Comparison of ENCODE assay signal across 8 mouse cellular contexts in the genomic region with DNA sequence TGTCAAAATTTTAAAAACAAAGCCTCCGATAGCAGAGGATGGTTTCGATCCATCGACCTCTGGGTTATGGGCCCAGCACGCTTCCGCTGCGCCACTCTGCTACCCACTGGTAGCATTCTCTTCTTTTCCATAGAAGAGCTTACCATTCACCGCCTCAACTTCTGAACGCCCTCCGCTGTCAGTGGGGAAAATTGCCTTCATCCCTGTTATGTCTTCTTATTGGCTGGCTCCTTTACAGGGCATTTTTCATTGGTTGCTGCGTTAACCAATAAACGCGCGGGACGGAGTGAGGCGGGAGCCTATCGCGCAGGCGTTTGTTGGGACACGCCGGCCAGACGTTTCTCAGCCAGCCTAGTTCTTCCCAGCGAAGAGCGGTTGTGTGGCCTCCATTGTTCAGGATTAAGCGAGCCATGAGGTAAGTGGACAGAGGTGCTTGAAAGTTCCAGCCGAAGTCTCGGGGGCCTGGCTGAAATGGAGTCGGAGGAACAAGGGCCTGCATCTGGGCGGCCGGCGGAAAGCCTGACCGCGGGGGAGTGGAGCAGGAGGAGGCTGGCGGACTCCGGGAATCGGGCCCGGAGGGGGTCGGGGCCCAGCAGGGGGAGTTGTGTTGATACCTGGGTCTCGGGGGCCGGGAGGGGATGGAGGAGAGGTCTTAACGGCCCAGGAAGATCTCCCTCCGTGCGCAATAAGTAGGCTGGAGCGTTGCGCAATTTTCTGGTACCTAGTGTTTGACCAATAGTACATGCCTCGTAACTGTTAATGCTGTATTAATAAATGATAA. TPM values are rescaled to one million over a fixed set of nuclear protein-coding genes. Genes with fewer than 3 reads are reported as not detected.
DNase-seq lines count a peak whose midpoint lies in the region; ATAC-seq and TF ChIP-seq lines count a peak whose summit lies in the region.

A gene (plus strand): TSS at position 296 of the 781 bp plus-strand sequence.

- H3K27ac ChIP-seq in embryonic facial prominence, embryonic 14.5 days (replicated peaks; ENCODE audit: low read depth, low read length) = peak within 1 kb of the TSS; percentile 94
- H3K27ac ChIP-seq in heart, adult 2 months = peak within 1 kb of the TSS; percentile 70
- peak within 1 kb of the TSS; percentile 95 for H3K27ac ChIP-seq in limb, embryonic 13.5 days
- peak within 1 kb of the TSS; percentile 91 for H3K27ac ChIP-seq in midbrain, embryonic 16.5 days (ENCODE audit: low read length)

- under 1% methylated on average over 45 of the region's 45 CpGs for WGBS in embryonic facial prominence, embryonic 14.5 days
- WGBS in heart, adult 2 months = under 1% methylated on average over 45 of the region's 45 CpGs
- under 1% methylated on average over 45 of the region's 45 CpGs for WGBS in limb, embryonic 13.5 days
- WGBS in midbrain, embryonic 16.5 days = under 1% methylated on average over 45 of the region's 45 CpGs

- H3K9ac ChIP-seq in embryonic facial prominence, embryonic 14.5 days (ENCODE audit: low read depth, low read length) = peak within 1 kb of the TSS; percentile 94
- peak within 1 kb of the TSS; percentile 91 for H3K9ac ChIP-seq in heart, adult 2 months (ENCODE audit: low read depth, low read length)
- H3K9ac ChIP-seq in limb, embryonic 13.5 days = peak within 1 kb of the TSS; percentile 91
- H3K9ac ChIP-seq in midbrain, embryonic 16.5 days (ENCODE audit: low read depth, low read length) = peak within 1 kb of the TSS; percentile 78

- H3K27me3 ChIP-seq in embryonic facial prominence, embryonic 14.5 days (replicated peaks; ENCODE audit: control insufficient read depth, insufficient read depth, low read length) = no peaks in the 10 kb centered on the region
- H3K27me3 ChIP-seq in heart, adult 2 months (ENCODE audit: control insufficient read depth, insufficient read depth, low read length) = no peaks in the 10 kb centered on the region
- H3K27me3 ChIP-seq in limb, embryonic 13.5 days = no peaks in the 10 kb centered on the region
- no peaks in the 10 kb centered on the region for H3K27me3 ChIP-seq in midbrain, embryonic 16.5 days (ENCODE audit: control insufficient read depth, insufficient read depth, low read depth, low read length)

- H3K4me3 ChIP-seq in embryonic facial prominence, embryonic 14.5 days (ENCODE audit: low read depth, low read length) = peak within 1 kb of the TSS; percentile 95
- peak within 1 kb of the TSS; percentile 63 for H3K4me3 ChIP-seq in heart, adult 2 months
- peak within 1 kb of the TSS; percentile 89 for H3K4me3 ChIP-seq in limb, embryonic 13.5 days
- peak within 1 kb of the TSS; percentile 72 for H3K4me3 ChIP-seq in midbrain, embryonic 16.5 days (ENCODE audit: low read depth, low read length)

- peak; percentile 96 for TF ChIP-seq EP300 in heart, adult 2 months (IDR thresholded peaks at IDR 0.05; ENCODE audit: insufficient read depth, low read depth, low read length)

- intact Hi-C loops in heart, adult 2 months (cut with DNase I) = loop anchor here (2.0 kb wide), 1 partner anchor 33 kb away; a partner anchor contains a TSS

- H3K4me1 ChIP-seq in embryonic facial prominence, embryonic 14.5 days (ENCODE audit: control insufficient read depth, insufficient read depth, low read length) = peaks cover 6% of the 10 kb centered on the region; the same call in 1 of the 2 replicates
- peaks cover 3% of the 10 kb centered on the region for H3K4me1 ChIP-seq in heart, adult 2 months (ENCODE audit: control insufficient read depth, insufficient read depth, low read length)
- H3K4me1 ChIP-seq in limb, embryonic 13.5 days = peaks cover 8% of the 10 kb centered on the region
- H3K4me1 ChIP-seq in midbrain, embryonic 16.5 days (ENCODE audit: control insufficient read depth, insufficient read depth, low read length) = peaks cover 12% of the 10 kb centered on the region

- H3K4me2 ChIP-seq in embryonic facial prominence, embryonic 14.5 days (ENCODE audit: low read depth, low read length) = peak within 1 kb of the TSS; percentile 68
- peak within 1 kb of the TSS; percentile 77 for H3K4me2 ChIP-seq in limb, embryonic 13.5 days (replicated peaks)
- H3K4me2 ChIP-seq in midbrain, embryonic 16.5 days (ENCODE audit: low read length) = peak within 1 kb of the TSS; percentile 63

- DNase-seq in 3T3-L1 (ENCODE audit: low read depth, low spot score) = peak; percentile 99
- DNase-seq in adrenal gland, postnatal 4 days (ENCODE audit: low spot score in 2 of 2) = peak; percentile 80 to 87
- DNase-seq in embryonic facial prominence, embryonic 14.5 days (ENCODE audit: low spot score) = peak; percentile 99
- peak; percentile 92 to 97 for DNase-seq in heart, adult 2 months
- peak; percentile 97 to 98 for DNase-seq in kidney, adult 8-10 months
- peak; percentile 84 to 93 for DNase-seq in spleen, postnatal 10 days (ENCODE audit: low spot score in 2 of 2)

- H3K79me2 ChIP-seq in heart, adult 2 months (replicated peaks; ENCODE audit: control insufficient read depth, insufficient read depth, low read length) = 0 out of 2 replicates have a peak, but pooled peaks cover 1% of the 10 kb centered on the region

- peak; percentile 56 for TF ChIP-seq CTCF in heart, adult 2 months (IDR thresholded peaks at IDR 0.05)

- H3K9me3 ChIP-seq in embryonic facial prominence, embryonic 14.5 days (ENCODE audit: control insufficient read depth, low read length) = no peaks in the 10 kb centered on the region
- H3K9me3 ChIP-seq in limb, embryonic 13.5 days = no peaks in the 10 kb centered on the region
- H3K9me3 ChIP-seq in midbrain, embryonic 16.5 days (replicated peaks; ENCODE audit: control insufficient read depth, low read length, poor library complexity, severe bottlenecking) = no peaks in the 10 kb centered on the region

- ATAC-seq in embryonic facial prominence, embryonic 14.5 days (ENCODE audit: low read depth) = peak; percentile 99
- ATAC-seq in limb, embryonic 13.5 days (ENCODE audit: low FRiP score, low read depth) = peak; percentile 99
- ATAC-seq in midbrain, embryonic 16.5 days = peak; percentile 99

- peak; percentile 90 for TF ChIP-seq POLR2A in heart, adult 2 months (IDR thresholded peaks at IDR 0.05; ENCODE audit: insufficient read depth, low read depth, low read length)

- peaks cover 35% of the 10 kb centered on the region for H3K36me3 ChIP-seq in embryonic facial prominence, embryonic 14.5 days (ENCODE audit: control insufficient read depth, insufficient read depth, low read length)
- peaks cover 11% of the 10 kb centered on the region for H3K36me3 ChIP-seq in heart, adult 2 months (ENCODE audit: control insufficient read depth, insufficient read depth, low read length)
- H3K36me3 ChIP-seq in limb, embryonic 13.5 days = peaks cover 35% of the 10 kb centered on the region
- peaks cover 3% of the 10 kb centered on the region; the same call in 1 of the 2 replicates for H3K36me3 ChIP-seq in midbrain, embryonic 16.5 days (ENCODE audit: control insufficient read depth, insufficient read depth, low read length)

RNA-seq across cellular contexts. Expression of the gene that starts here (rescaled TPM):
- 10 to 100 TPM; 81.8 to 92.6 TPM for total RNA-seq in adrenal gland, postnatal 4 days (2021)
- 137 and 166 TPM in 2 replicates for polyA plus RNA-seq in embryonic facial prominence, embryonic 14.5 days (2014; fragmentation: Nextera tagmentation; extraction: Ambion mirVana)
- 10 to 100 TPM; 30.6 to 32.2 TPM for total RNA-seq in heart, adult 2 months (2021)
- 13.9 and 24.9 TPM in 2 replicates for polyA plus RNA-seq in heart, adult 2 months (2012; rRNA removed)
- 277 and 284 TPM in 2 replicates for polyA plus RNA-seq in limb, embryonic 13.5 days (2015; fragmentation: Nextera tagmentation; extraction: Ambion mirVana)
- polyA plus RNA-seq in midbrain, embryonic 16.5 days (2015; fragmentation: Nextera tagmentation; extraction: Ambion mirVana) = 260 and 272 TPM in 2 replicates

Comparison
In these comparisons a context has a peak if more than half of its experiments do, and no peak if none do; other contexts are left out.
1. Peak in every context shown above with its lines: DNase-seq, ATAC-seq, H3K4me3 ChIP-seq and H3K27ac ChIP-seq.